Mouse (Mus musculus) intestine, embryonic 15.5 days (tissue): ENCODE data around the gene Wdr20. TPM values are rescaled to one million over a fixed set of nuclear protein-coding genes. Genes with fewer than 3 reads are reported as not detected.
"Not testable (repeated sequence)": the region's sequence is repeated elsewhere in the genome, so short reads cannot be mapped to it uniquely, and the experiment has no call there.

Experiments used
- ATAC-seq: fragments of 200-750 bp; cut with Nextera tagmentation; 2 replicates; pipeline ENCODE4 v1.8.0; 2017; ENCODE audit warnings: moderate TSS enrichment, moderate library complexity
- H3K27ac ChIP-seq: fragments of 300-500 bp; sonication (generic); 2 replicates; pipeline ENCODE4 v1.5.1; 2015; ENCODE audit warnings: mild to moderate bottlenecking, inconsistent platforms
- H3K27me3 ChIP-seq: fragments of 300-500 bp; sonication (generic); replicated peaks from 2 replicates; pipeline ENCODE4 v1.6.1; 2015; ENCODE audit warnings: inconsistent platforms
- H3K36me3 ChIP-seq: fragments of 300-500 bp; sonication (generic); 2 replicates; pipeline ENCODE4 v1.6.1; 2015; ENCODE audit warnings: inconsistent platforms
- H3K4me1 ChIP-seq: fragments of 300-500 bp; sonication (generic); replicated peaks from 2 replicates; pipeline ENCODE4 v1.6.1; 2015; ENCODE audit warnings: inconsistent platforms
- H3K4me2 ChIP-seq: fragments of 300-500 bp; sonication (generic); replicated peaks from 2 replicates; pipeline ENCODE4 v1.6.1; 2015; ENCODE audit warnings: mild to moderate bottlenecking, inconsistent platforms
- H3K4me3 ChIP-seq: fragments of 300-500 bp; sonication (generic); replicated peaks from 2 replicates; pipeline ENCODE4 v1.5.1; 2015; ENCODE audit warnings: inconsistent platforms
- H3K9ac ChIP-seq: fragments of 300-500 bp; sonication (generic); 2 replicates; pipeline ENCODE4 v1.6.1; 2015; ENCODE audit warnings: inconsistent platforms
- H3K9me3 ChIP-seq: fragments of 300-500 bp; sonication (generic); 2 replicates; pipeline ENCODE4 v1.6.1; 2016; ENCODE audit warnings: inconsistent platforms
- WGBS: fragments of 180-500 bp; shearing (Covaris S2); methylation state at CpG from one replicate; pipeline ENCODE4 v1.1.7; 2015; 5-methylcytosine and 5-hydroxymethylcytosine counted together
- polyA plus RNA-seq: library from polyadenylated mRNA; unstranded; fragments of >200 nt; fragmentation: Nextera tagmentation; extraction: Ambion mirVana; gene quantifications from 2 replicates; pipeline ENCODE4 v1.2.1, GENCODE M21; 2015

Wdr20 gene
- polyA plus RNA-seq, 1 experiment from 2014 or later = 19.8 TPM

- no peak for ATAC-seq
- no peak overlapping the region for H3K4me2 ChIP-seq
- H3K4me1 ChIP-seq = peaks cover 5% of the 10 kb centered on the region; the same call in 1 of the 2 replicates
- H3K4me3 ChIP-seq = no peak overlapping the region
- H3K9me3 ChIP-seq = no peaks in the 10 kb centered on the region
- no peak overlapping the region; the same call in 1 of the 2 replicates for H3K9ac ChIP-seq
- H3K27me3 ChIP-seq = no peaks in the 10 kb centered on the region
- 56% methylated on average over 2 of the region's 2 CpGs for WGBS
- H3K36me3 ChIP-seq = no peaks in the 10 kb centered on the region
- no peak overlapping the region for H3K27ac ChIP-seq
These were observed 37.0 kb upstream of the Wdr20 start for GRCm38 (mm10) chr12:110700730-110701129.

- ATAC-seq = peak; percentile 54
- not testable (repeated sequence) for H3K9ac ChIP-seq, H3K4me1 ChIP-seq, H3K4me2 ChIP-seq, H3K36me3 ChIP-seq, H3K4me3 ChIP-seq, H3K27me3 ChIP-seq, H3K9me3 ChIP-seq
- 26% methylated on average over 3 of the region's 3 CpGs for WGBS
- 0 out of 2 replicates have a peak overlapping the region, but pooled peaks have one; percentile 36 for H3K27ac ChIP-seq
These were observed 36.4 kb upstream of the Wdr20 start for GRCm38 (mm10) chr12:110701363-110701762.

GRCm38 (mm10) chr12:110702556-110702955 lies 35.2 kb upstream of the Wdr20 start, which contains the start of gene Hsp90aa1:
TSS of gene Hsp90aa1 (minus strand) at chr12:110702728.
- Histone ChIP-seq H3K9me3 (no peaks in the 10 kb centered on the region), H3K9ac (no peak within 1 kb of the TSS; the same call in 1 of the 2 replicates), H3K27ac (0 out of 2 replicates have a peak within 1 kb of the TSS, but pooled peaks have one; percentile 36), H3K4me1 (peaks cover 5% of the 10 kb centered on the region), H3K4me3 (no peak within 1 kb of the TSS), H3K36me3 (no peaks in the 10 kb centered on the region), H3K4me2 (no peak within 1 kb of the TSS), H3K27me3 (no peaks in the 10 kb centered on the region)
- ATAC-seq = no peak
- 47% methylated on average over 4 of the region's 4 CpGs for WGBS

- no peak overlapping the region for H3K4me3 ChIP-seq
- ATAC-seq = peak; percentile 65
- no peak overlapping the region for H3K27ac ChIP-seq
- H3K27me3 ChIP-seq = no peaks in the 10 kb centered on the region
- H3K9me3 ChIP-seq = no peaks in the 10 kb centered on the region
- no peak overlapping the region for H3K9ac ChIP-seq
- H3K36me3 ChIP-seq = no peaks in the 10 kb centered on the region
- peaks cover 5% of the 10 kb centered on the region for H3K4me1 ChIP-seq
- no peak overlapping the region for H3K4me2 ChIP-seq
- WGBS = 29% methylated on average over 8 of the region's 8 CpGs
These were observed 34.7 kb upstream of the Wdr20 start for GRCm38 (mm10) chr12:110703008-110703471.

GRCm38 (mm10) chr12:110703682-110704081 lies 34.1 kb upstream of the Wdr20 start:
- Histone ChIP-seq H3K4me1 (peaks cover 4% of the 10 kb centered on the region), H3K4me3 (no peak overlapping the region), H3K9ac (no peak overlapping the region), H3K27ac (no peak overlapping the region), H3K4me2 (no peak overlapping the region), H3K36me3 (no peaks in the 10 kb centered on the region), H3K27me3 (no peaks in the 10 kb centered on the region), H3K9me3 (no peaks in the 10 kb centered on the region)
- no peak for ATAC-seq
- WGBS = 73% methylated on average over 7 of the region's 7 CpGs

GRCm38 (mm10) chr12:110705419-110705818 lies 32.3 kb upstream of the Wdr20 start:
- H3K4me1 ChIP-seq, H3K36me3 ChIP-seq, ATAC-seq, H3K4me3 ChIP-seq, H3K4me2 ChIP-seq, H3K9ac ChIP-seq, H3K27me3 ChIP-seq, H3K9me3 ChIP-seq, H3K27ac ChIP-seq: not testable (repeated sequence)
- WGBS = 93% methylated on average over 4 of the region's 4 CpGs

- H3K36me3 ChIP-seq = no peaks in the 10 kb centered on the region
- 3% methylated on average over 27 of the region's 27 CpGs for WGBS
- peaks cover 3% of the 10 kb centered on the region for H3K4me1 ChIP-seq
- peak overlapping the region; percentile 5 for H3K9ac ChIP-seq
- peak overlapping the region; percentile 21 for H3K4me3 ChIP-seq
- peak; percentile 83 for ATAC-seq
- H3K27me3 ChIP-seq = no peaks in the 10 kb centered on the region
- H3K4me2 ChIP-seq = peak overlapping the region; percentile 74
- H3K27ac ChIP-seq = peak overlapping the region; percentile 51; the same call in 1 of the 2 replicates
- H3K9me3 ChIP-seq = no peaks in the 10 kb centered on the region
These were observed 31.2 kb upstream of the Wdr20 start for GRCm38 (mm10) chr12:110706337-110707231.

- Histone ChIP-seq H3K27ac (no peak overlapping the region), H3K9me3 (no peaks in the 10 kb centered on the region), H3K4me2 (no peak overlapping the region), H3K9ac (no peak overlapping the region), H3K4me3 (no peak overlapping the region), H3K4me1 (peaks cover 3% of the 10 kb centered on the region; the same call in 1 of the 2 replicates), H3K36me3 (no peaks in the 10 kb centered on the region), H3K27me3 (no peaks in the 10 kb centered on the region)
- no peak for ATAC-seq
- WGBS = 88% methylated on average over 7 of the region's 7 CpGs
These were observed 30.3 kb upstream of the Wdr20 start for GRCm38 (mm10) chr12:110707451-110707850.

GRCm38 (mm10) chr12:110711270-110711669 lies 26.5 kb upstream of the Wdr20 start:
- Histone ChIP-seq H3K9ac (no peak overlapping the region), H3K36me3 (no peaks in the 10 kb centered on the region), H3K9me3 (no peaks in the 10 kb centered on the region), H3K4me3 (no peak overlapping the region), H3K27ac (no peak overlapping the region), H3K27me3 (no peaks in the 10 kb centered on the region), H3K4me2 (no peak overlapping the region), H3K4me1 (no peaks in the 10 kb centered on the region; the same call in 1 of the 2 replicates)
- WGBS = 55% methylated on average over 5 of the region's 5 CpGs
- ATAC-seq = no peak

GRCm38 (mm10) chr12:110713784-110714183 lies 24.0 kb upstream of the Wdr20 start:
- Histone ChIP-seq H3K4me2 (no peak overlapping the region), H3K27me3 (no peaks in the 10 kb centered on the region), H3K9ac (no peak overlapping the region), H3K27ac (no peak overlapping the region), H3K9me3 (no peaks in the 10 kb centered on the region), H3K4me1 (no peaks in the 10 kb centered on the region), H3K4me3 (no peak overlapping the region), H3K36me3 (no peaks in the 10 kb centered on the region)
- no peak for ATAC-seq
- WGBS = 94% methylated on average over 6 of the region's 6 CpGs

- Histone ChIP-seq H3K4me2 (no peak overlapping the region), H3K27ac (no peak overlapping the region), H3K4me1 (no peaks in the 10 kb centered on the region), H3K9ac (no peak overlapping the region), H3K36me3 (no peaks in the 10 kb centered on the region), H3K9me3 (no peaks in the 10 kb centered on the region), H3K27me3 (peaks cover 1% of the 10 kb centered on the region; the same call in 1 of the 2 replicates), H3K4me3 (no peak overlapping the region)
- no peak for ATAC-seq
- WGBS = 84% methylated on average over 6 of the region's 6 CpGs
These were observed 23.5 kb upstream of the Wdr20 start for GRCm38 (mm10) chr12:110714215-110714614.

- peak; percentile 67 for ATAC-seq
- Histone ChIP-seq H3K36me3 (no peaks in the 10 kb centered on the region), H3K27me3 (peaks cover 6% of the 10 kb centered on the region; the same call in 1 of the 2 replicates), H3K4me1 (no peaks in the 10 kb centered on the region), H3K9me3 (no peaks in the 10 kb centered on the region), H3K4me3 (no peak overlapping the region), H3K9ac (no peak overlapping the region), H3K27ac (no peak overlapping the region), H3K4me2 (no peak overlapping the region)
- 10% methylated on average over 5 of the region's 5 CpGs for WGBS
These were observed 21.7 kb upstream of the Wdr20 start for GRCm38 (mm10) chr12:110716004-110716403.
